Comparison of ENCODE assay signal across 8 mouse cellular contexts in the genomic region with DNA sequence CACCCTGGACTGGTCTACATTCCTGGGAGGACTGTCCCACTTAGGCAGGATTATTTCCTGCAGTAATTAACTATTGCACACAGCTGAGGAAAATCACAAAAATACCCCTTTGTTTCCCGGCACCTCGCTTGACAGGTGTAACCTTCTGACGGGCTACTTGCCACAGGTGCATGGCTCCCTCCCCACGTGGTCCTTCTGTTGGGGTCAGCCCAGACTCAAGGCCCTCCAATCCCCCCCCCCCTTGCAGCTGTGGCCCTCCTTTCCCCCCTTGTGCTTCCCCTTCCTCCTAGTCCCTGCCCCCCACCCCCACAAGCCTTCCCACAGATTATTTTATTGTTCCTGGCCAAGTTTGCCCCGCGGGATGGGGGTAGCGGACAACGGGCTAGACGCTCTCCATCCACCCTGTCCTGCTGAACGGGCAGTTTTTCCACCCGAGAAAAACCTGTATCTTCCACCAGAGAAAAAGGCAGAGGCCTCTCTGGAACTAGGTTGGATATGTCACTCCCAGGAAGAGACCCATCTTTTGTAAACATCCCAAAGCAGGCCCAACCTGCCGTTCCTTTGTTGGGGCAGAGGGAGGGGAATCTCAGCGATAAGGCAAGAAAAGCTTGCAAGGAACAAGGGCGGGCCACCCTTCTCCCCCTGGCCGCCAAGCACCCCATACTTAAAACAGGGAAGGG. TPM values are rescaled to one million over a fixed set of nuclear protein-coding genes. Genes with fewer than 3 reads are reported as not detected.
DNase-seq lines count a peak whose midpoint lies in the region; ATAC-seq and TF ChIP-seq lines count a peak whose summit lies in the region.

No protein-coding gene starts in this region.

- ATAC-seq in hindbrain, embryonic 15.5 days (ENCODE audit: low FRiP score, low read depth), result no peak
- ATAC-seq in lung, embryonic 14.5 days (ENCODE audit: insufficient read depth), result no peak

- H3K4me1 ChIP-seq in heart, adult 2 months (ENCODE audit: control insufficient read depth, insufficient read depth, low read length), result peaks cover 7% of the 10 kb centered on the region
- peaks cover 57% of the 10 kb centered on the region for H3K4me1 ChIP-seq in E14TG2a.4 (replicated peaks; ENCODE audit: low read depth, low read length)
- H3K4me1 ChIP-seq in hindbrain, embryonic 15.5 days (replicated peaks), result peaks cover 28% of the 10 kb centered on the region
- H3K4me1 ChIP-seq in lung, embryonic 14.5 days (ENCODE audit: insufficient read depth), result peaks cover 10% of the 10 kb centered on the region; the same call in 1 of the 2 replicates

- H3K79me2 ChIP-seq in heart, adult 2 months (replicated peaks; ENCODE audit: control insufficient read depth, insufficient read depth, low read length), result peaks cover 9% of the 10 kb centered on the region

- no peaks in the 10 kb centered on the region for H3K9me3 ChIP-seq in E14TG2a.4 (ENCODE audit: low read length)
- H3K9me3 ChIP-seq in hindbrain, embryonic 15.5 days, result no peaks in the 10 kb centered on the region
- H3K9me3 ChIP-seq in lung, embryonic 14.5 days (ENCODE audit: low read depth, low read length), result no peaks in the 10 kb centered on the region

- peak overlapping the region; percentile 67 for H3K4me2 ChIP-seq in hindbrain, embryonic 15.5 days
- H3K4me2 ChIP-seq in lung, embryonic 14.5 days, result peak overlapping the region; percentile 82

- intact Hi-C loops in heart, adult 2 months (cut with DNase I), result loop anchor here (2.0 kb wide), 1 partner anchor 27 kb away; no protein-coding TSS in a partner anchor
- intact Hi-C loops in heart, postnatal 14 days (cut with DNase I), result loop anchor here (1.0 to 2.0 kb wide), 2 partner anchors 27 to 52 kb away; no protein-coding TSS in a partner anchor

- H3K27me3 ChIP-seq in heart, adult 2 months (ENCODE audit: control insufficient read depth, insufficient read depth, low read length), result no peaks in the 10 kb centered on the region
- H3K27me3 ChIP-seq in E14TG2a.4 (ENCODE audit: insufficient read depth, low read length), result no peaks in the 10 kb centered on the region
- no peaks in the 10 kb centered on the region for H3K27me3 ChIP-seq in hindbrain, embryonic 15.5 days
- no peaks in the 10 kb centered on the region for H3K27me3 ChIP-seq in lung, embryonic 14.5 days (ENCODE audit: insufficient read depth, low read length)
- H3K27me3 ChIP-seq in splenic B cell, adult 2 months (ENCODE audit: control insufficient read depth, insufficient read depth, low read length, poor library complexity, severe bottlenecking), result no peaks in the 10 kb centered on the region

- peak overlapping the region; percentile 65 for H3K4me3 ChIP-seq in heart, adult 2 months
- peak overlapping the region; percentile 97 for H3K4me3 ChIP-seq in E14TG2a.4 (replicated peaks; ENCODE audit: low read length)
- H3K4me3 ChIP-seq in hindbrain, embryonic 15.5 days, result peak overlapping the region; percentile 93
- peak overlapping the region; percentile 99 for H3K4me3 ChIP-seq in lung, embryonic 14.5 days (ENCODE audit: low read depth, low read length)

- TF ChIP-seq CTCF in heart, adult 2 months (IDR thresholded peaks at IDR 0.05), result no peak
- TF ChIP-seq CTCF in E14TG2a.4 (conservative IDR thresholded peaks at IDR 0.05; ENCODE audit: low read length), result no peak
- no peak for TF ChIP-seq CTCF in lung, embryonic 14.5 days (IDR thresholded peaks at IDR 0.05; ENCODE audit: low read depth)

- 2% methylated on average over 15 of the region's 15 CpGs for WGBS in heart, adult 2 months
- WGBS in hindbrain, embryonic 15.5 days, result under 1% methylated on average over 15 of the region's 15 CpGs
- 1% methylated on average over 15 of the region's 15 CpGs for WGBS in lung, embryonic 14.5 days

- DNase-seq in heart, adult 2 months, result peak; percentile 18 to 34
- DNase-seq in heart, postnatal 14 days, result no peak
- peak; percentile 47 for DNase-seq in embryo, embryonic 10.5 days (ENCODE audit: low spot score)
- peak; percentile 56 for DNase-seq in lung, embryonic 14.5 days
- DNase-seq in splenic B cell, adult 2 months (ENCODE audit: low read depth, low spot score), result peak; percentile 16
- DNase-seq in left cerebral cortex, adult 8-10 months (ENCODE audit: low spot score in 2 of 2), result no peak

- TF ChIP-seq POLR2A in heart, adult 2 months (IDR thresholded peaks at IDR 0.05; ENCODE audit: insufficient read depth, low read depth, low read length), result no peak

- peak overlapping the region; percentile 100 for H3K27ac ChIP-seq in heart, adult 2 months
- peak overlapping the region; percentile 83 for H3K27ac ChIP-seq in hindbrain, embryonic 15.5 days (replicated peaks)
- H3K27ac ChIP-seq in lung, embryonic 14.5 days (ENCODE audit: low read depth), result peak overlapping the region; percentile 100

- H3K9ac ChIP-seq in heart, adult 2 months (ENCODE audit: low read depth, low read length), result peak overlapping the region; percentile 61
- peak overlapping the region; percentile 98 for H3K9ac ChIP-seq in hindbrain, embryonic 15.5 days
- H3K9ac ChIP-seq in lung, embryonic 14.5 days, result peak overlapping the region; percentile 99

- no peak for TF ChIP-seq EP300 in heart, adult 2 months (IDR thresholded peaks at IDR 0.05; ENCODE audit: insufficient read depth, low read depth, low read length)

- peaks cover 15% of the 10 kb centered on the region for H3K36me3 ChIP-seq in heart, adult 2 months (ENCODE audit: control insufficient read depth, insufficient read depth, low read length)
- peaks cover 38% of the 10 kb centered on the region for H3K36me3 ChIP-seq in E14TG2a.4 (ENCODE audit: insufficient read depth, low read length)
- no peaks in the 10 kb centered on the region; the same call in 1 of the 2 replicates for H3K36me3 ChIP-seq in hindbrain, embryonic 15.5 days
- peaks cover 26% of the 10 kb centered on the region for H3K36me3 ChIP-seq in lung, embryonic 14.5 days (ENCODE audit: insufficient read depth)
- no peaks in the 10 kb centered on the region for H3K36me3 ChIP-seq in splenic B cell, adult 2 months (ENCODE audit: control insufficient read depth, insufficient read depth, low read length, poor library complexity, severe bottlenecking)

RNA-seq across cellular contexts. Expression of gene Pcbp1, which starts 2.2 kb away (rescaled TPM):
- total RNA-seq in heart, adult 2 months (2021), result 100 to 1,000 TPM; 155 to 164 TPM
- 72.9 and 85.8 TPM in 2 replicates for polyA plus RNA-seq in heart, adult 2 months (2012; rRNA removed)
- total RNA-seq in heart, postnatal 14 days (2021), result 100 to 1,000 TPM; 168 to 179 TPM
- polyA plus RNA-seq in hindbrain, embryonic 15.5 days (2015; fragmentation: Nextera tagmentation; extraction: Ambion mirVana), result 341 and 351 TPM in 2 replicates
- polyA plus RNA-seq in lung, embryonic 14.5 days (2014; fragmentation: Nextera tagmentation; extraction: Ambion mirVana), result 552 and 588 TPM in 2 replicates
- total RNA-seq in left cerebral cortex, adult 8-10 months (2022), result 100 to 1,000 TPM; 179 to 184 (median 180) TPM

Comparison
In these comparisons a context has a peak if more than half of its experiments do, and no peak if none do; other contexts are left out.
1. DNase-seq: peak in heart, adult 2 months (2 of 2), embryo, embryonic 10.5 days (single experiment), lung, embryonic 14.5 days (single experiment) and splenic B cell, adult 2 months (single experiment); none in heart, postnatal 14 days (0 of 2) and left cerebral cortex, adult 8-10 months (0 of 2).
2. Peak in every context shown above with its lines, with median percentiles within 50 percentile points of each other: H3K27ac ChIP-seq, H3K4me3 ChIP-seq and H3K9ac ChIP-seq.